Mouse (Mus musculus) adrenal gland, adult 8-10 months (tissue): ENCODE results near the gene Ms4a3. TPM values are rescaled to one million over a fixed set of nuclear protein-coding genes. Genes with fewer than 3 reads are reported as not detected.

Source experiments
- DNase-seq: peaks from one replicate; pipeline ENCODE4 v3.0.0; 2022
- total RNA-seq, 4 experiments: library from RNA; stranded (reverse); gene quantifications; 2 replicates each; pipeline ENCODE4 v1.2.4; 2022

Gene Ms4a3
- total RNA-seq, 4 experiments from 2014 or later: not detected

GRCm38 (mm10) chr19:11589205-11589604 lies 51.4 kb downstream of the Ms4a3 start:
- no peak for DNase-seq

Other genes with a start within 250 kb of the Ms4a3 start
- gene Ms4a4c, start 236.1 kb downstream of the Ms4a3 start, total RNA-seq: 1 to 10 TPM in 2 of 4 experiments, under 1 TPM in 2; 0.40 to 3.5 (median 0.93) TPM
- 1 to 10 TPM in 3 of 4 experiments, under 1 TPM in 1; 0.66 to 3.0 (median 1.5) TPM for gene Ms4a4b, start 197.3 kb downstream of the Ms4a3 start, total RNA-seq
- 10 to 100 TPM; 10.3 to 18.6 (median 17.5) TPM for gene Ms4a6c, start 171.5 kb downstream of the Ms4a3 start, total RNA-seq
- gene Gm8369, start 154.9 kb downstream of the Ms4a3 start, total RNA-seq: under 1 TPM; 0.22 to 0.89 (median 0.35) TPM
- 10 to 100 TPM in 2 of 4 experiments, 1 to 10 TPM in 2; 6.8 to 11.0 (median 9.6) TPM for gene Ms4a6b, start 124.3 kb downstream of the Ms4a3 start, total RNA-seq
- gene Ms4a4d, start 104.0 kb downstream of the Ms4a3 start, total RNA-seq: 1 to 10 TPM; 1.8 to 3.3 (median 2.3) TPM
- 10 to 100 TPM in 1 of 4 experiments, 1 to 10 TPM in 3; 6.9 to 10.1 (median 8.8) TPM for gene Ms4a6d, start 36.0 kb downstream of the Ms4a3 start, total RNA-seq
- under 1 TPM in 1 of 4 experiments, not detected in 3; 0.52 TPM for gene Ms4a2, start 17.1 kb downstream of the Ms4a3 start, total RNA-seq
- gene Oosp2, start 19.7 kb upstream of the Ms4a3 start, total RNA-seq: under 1 TPM in 1 of 4 experiments, not detected in 3; 0.84 TPM
- gene Oosp1, start 50.3 kb upstream of the Ms4a3 start, total RNA-seq: 1 to 10 TPM in 2 of 4 experiments, not detected in 2; 5.4 to 5.5 TPM
- gene Oosp3, start 56.2 kb upstream of the Ms4a3 start, total RNA-seq: not detected
- gene Gif, start 106.7 kb upstream of the Ms4a3 start, total RNA-seq: not detected
- 10 to 100 TPM; 68.1 to 71.4 (median 68.8) TPM for gene Mrpl16, start 129.5 kb upstream of the Ms4a3 start, total RNA-seq
- 10 to 100 TPM; 10.4 to 18.8 (median 14.2) TPM for gene Stx3, start 178.6 kb upstream of the Ms4a3 start, total RNA-seq
- gene Olfr1417, start 198.4 kb upstream of the Ms4a3 start, total RNA-seq: not detected
- gene Olfr1418, start 220.2 kb upstream of the Ms4a3 start, total RNA-seq: not detected
- gene Olfr1419, start 234.3 kb upstream of the Ms4a3 start, total RNA-seq: not detected
- not detected for gene Olfr1420, start 245.7 kb upstream of the Ms4a3 start, total RNA-seq